Mouse (Mus musculus) brain, embryonic 14.5 days (tissue): ENCODE results near the gene Fam149a.

Experiments
- CTCF ChIP-seq: fragments of 200-500 bp; IDR thresholded peaks from 2 replicates; pipeline ENCODE4 v1.5.1; 2012; ENCODE audit warnings: inconsistent platforms, mild to moderate bottlenecking, moderate library complexity, borderline replicate concordance; ENCODE audit not compliant: insufficient read depth, insufficient read length; ENCODE audit errors: extremely low read depth
- POLR2A ChIP-seq: fragments of 200-500 bp; IDR thresholded peaks from 2 replicates; pipeline ENCODE4 v1.6.1; 2012; ENCODE audit warnings: mild to moderate bottlenecking, inconsistent platforms, borderline replicate concordance; ENCODE audit not compliant: poor library complexity, insufficient read depth, insufficient read length, severe bottlenecking; ENCODE audit errors: extremely low read depth

- TF ChIP-seq CTCF: no peak
- no peak for TF ChIP-seq POLR2A
These were observed 40.2 kb downstream of the Fam149a start for GRCm38 (mm10) chr8:45341630-45342628.
